Mouse (Mus musculus) heart, adult 2 months (tissue): Measurements from ENCODE around the gene Zwilch.

ENCODE experiments used
- CTCF ChIP-seq: fragments of 200-600 bp; IDR thresholded peaks from 2 replicates; pipeline ENCODE4 v1.8.1; 2022; ENCODE audit warnings: antibody characterized with exemption, mild to moderate bottlenecking, moderate library complexity
- EP300 ChIP-seq: fragments of 200-500 bp; IDR thresholded peaks from 2 replicates; pipeline ENCODE4 v1.6.1; 2011; ENCODE audit warnings: low read depth, low read length, control low read depth; ENCODE audit not compliant: insufficient read depth
- POLR2A ChIP-seq: fragments of 200-500 bp; IDR thresholded peaks from 2 replicates; pipeline ENCODE4 v1.6.1; 2011; ENCODE audit warnings: mild to moderate bottlenecking, low read depth, low read length, control low read depth; ENCODE audit not compliant: insufficient read depth

DNA sequence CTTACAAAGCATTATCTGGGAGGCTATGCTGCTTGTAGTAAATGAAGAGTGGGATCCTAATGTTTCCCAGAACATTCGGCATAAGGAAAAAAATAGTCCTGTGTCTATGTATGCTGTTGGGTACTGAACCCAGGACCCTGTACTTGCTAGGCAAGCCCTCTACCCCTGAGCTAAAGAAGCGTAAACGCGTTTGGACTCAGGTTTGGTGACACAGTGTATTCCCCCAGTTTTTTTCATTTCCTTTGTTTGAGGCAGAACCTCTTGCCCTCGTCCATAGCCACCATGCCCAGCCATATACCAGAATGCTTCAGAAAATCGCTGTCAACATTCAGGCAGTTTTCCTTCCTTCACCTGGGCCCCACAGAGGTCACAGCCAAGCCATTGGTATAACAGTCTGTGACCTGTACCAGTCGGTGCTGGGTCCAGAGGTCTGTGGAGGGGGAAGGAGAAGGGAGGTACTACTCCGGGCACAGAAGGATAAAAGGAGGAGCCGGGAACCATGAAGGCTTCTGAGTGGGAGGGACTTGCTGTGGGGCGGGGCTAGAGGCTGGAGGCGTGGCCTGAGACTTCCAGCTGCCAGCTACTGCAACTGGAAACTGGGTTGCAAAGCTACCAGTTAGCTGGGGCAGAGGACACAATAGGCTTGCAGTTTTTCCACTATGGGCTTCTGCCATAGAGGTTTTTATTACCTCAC, 52.2 kb downstream of the Zwilch start:
- TF ChIP-seq POLR2A = no peak
- no peak for TF ChIP-seq EP300
- TF ChIP-seq CTCF = no peak
